Mouse (Mus musculus): ENCODE measurements around the gene Siah1b.

The Siah1b gene

DNA sequence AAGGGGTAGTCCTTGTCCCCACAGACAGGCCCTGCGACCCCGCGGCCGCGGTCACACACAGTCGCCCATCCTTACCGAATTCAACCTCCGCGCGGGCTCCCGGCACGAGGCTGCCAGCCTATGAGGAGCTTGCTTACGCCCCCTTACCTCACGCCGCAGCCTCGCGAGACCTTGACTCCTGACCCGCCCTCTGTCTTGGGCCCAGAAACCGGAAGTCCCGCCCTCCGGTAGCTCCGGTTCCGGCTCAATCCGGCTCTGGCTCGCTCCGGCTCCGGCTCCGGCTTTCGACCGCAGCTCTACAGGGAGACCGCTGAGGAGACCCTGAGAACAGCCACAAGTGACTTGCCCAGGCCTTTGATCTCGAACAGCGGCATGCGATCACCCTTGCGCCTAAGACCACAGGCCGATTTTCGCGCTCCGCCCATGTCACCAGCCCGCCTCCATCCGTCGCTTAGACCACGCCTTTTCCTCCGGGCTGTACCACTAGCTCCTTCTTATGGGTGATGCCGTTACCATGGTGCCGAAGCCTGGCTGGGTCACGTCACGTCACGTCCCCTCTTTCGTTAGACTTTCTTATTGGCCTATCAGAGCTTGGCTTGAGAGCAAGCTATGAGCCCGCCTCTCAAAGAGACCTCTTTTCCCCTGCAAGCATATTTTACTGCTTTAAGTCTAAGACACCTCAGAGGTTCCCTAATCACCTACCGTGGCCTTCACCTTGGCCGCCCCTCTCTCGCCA lies at the start of gene Siah1b:
Siah1b (minus strand) TSS at position 454 of the 736 bp plus-strand sequence.
- peak; percentile 96 for DNase-seq (ENCODE audit: low read depth, low spot score)

DNA sequence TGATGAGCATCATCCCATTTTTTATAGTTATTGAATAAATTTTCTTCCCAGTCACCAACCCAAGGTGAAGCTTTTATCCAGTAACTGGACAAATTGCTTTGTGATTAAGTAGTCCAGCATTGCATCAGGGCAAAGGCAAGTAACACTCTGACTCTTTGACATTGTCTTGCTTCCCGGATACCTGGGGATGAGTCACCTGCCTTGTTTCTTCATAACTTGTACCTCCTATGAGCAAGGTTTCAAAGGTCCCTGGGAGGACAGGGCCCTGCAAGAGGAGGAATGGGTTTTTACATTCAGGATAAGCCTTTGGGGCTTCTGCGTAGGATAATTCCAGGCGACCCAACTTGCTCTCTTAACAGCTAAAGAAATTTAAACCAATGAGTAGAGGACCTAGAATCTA lies 47.6 kb upstream of the Siah1b start:
- DNase-seq (ENCODE audit: low read depth, low spot score) = no peak

DNA sequence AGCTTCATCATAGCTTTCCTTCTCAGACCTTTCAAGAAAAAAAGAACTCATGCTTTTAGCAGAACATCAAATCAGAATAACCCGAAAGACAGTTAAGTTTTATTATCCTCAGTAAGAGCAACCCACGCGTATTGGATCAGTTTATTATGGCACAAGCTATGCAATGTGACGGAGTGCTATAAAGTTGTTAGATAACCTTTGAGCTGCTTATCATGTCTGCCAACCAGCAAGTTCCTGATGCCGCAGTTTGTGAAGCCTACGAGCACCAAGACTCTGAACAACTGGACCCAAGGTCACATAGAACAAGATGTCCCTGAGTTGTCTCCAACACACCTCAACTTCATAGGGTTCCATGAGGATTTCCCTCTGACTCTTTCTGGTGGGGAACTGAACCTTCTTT lies 37.5 kb upstream of the Siah1b start:
- DNase-seq (ENCODE audit: low read depth, low spot score) = no peak

DNA sequence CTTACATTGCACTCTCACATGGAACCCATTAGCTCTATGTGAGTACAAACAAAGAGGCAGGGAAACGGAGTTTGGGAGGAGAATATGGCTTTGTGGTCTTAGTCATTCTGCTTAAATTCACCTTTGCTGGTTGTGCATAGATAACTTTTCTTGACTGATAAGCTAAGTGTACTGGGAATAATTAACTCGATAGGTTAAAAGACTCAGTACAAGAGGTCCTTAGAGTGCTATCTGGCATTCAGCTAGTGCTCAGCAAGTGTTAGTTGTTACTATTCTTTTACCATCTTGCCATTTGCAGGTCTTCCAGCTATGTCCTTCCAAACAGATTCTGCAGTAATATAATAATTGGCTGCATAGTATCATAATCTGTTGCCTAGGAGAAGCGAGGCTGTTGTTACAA lies 34.9 kb upstream of the Siah1b start:
- no peak for DNase-seq (ENCODE audit: low read depth, low spot score)

DNA sequence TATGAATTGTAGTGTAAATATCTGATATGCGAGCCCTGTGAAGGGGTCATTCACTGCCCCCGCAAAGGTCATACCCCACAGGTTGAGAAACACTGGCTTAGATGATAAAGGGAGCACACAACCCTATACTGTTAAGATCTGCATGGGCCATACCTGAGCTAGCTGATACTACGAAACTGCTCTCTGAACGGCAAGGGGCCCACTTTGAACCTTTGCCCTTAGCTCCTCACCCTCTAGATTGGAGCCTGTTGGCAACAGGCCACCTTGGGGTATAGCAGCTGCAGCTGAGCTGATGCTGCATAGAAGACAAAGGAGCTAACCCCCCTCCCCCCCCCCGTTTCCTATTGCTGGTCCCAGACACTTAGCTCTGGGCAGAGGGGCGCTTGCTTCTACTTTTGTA lies 26.4 kb upstream of the Siah1b start:
- DNase-seq (ENCODE audit: low read depth, low spot score) = no peak

DNA sequence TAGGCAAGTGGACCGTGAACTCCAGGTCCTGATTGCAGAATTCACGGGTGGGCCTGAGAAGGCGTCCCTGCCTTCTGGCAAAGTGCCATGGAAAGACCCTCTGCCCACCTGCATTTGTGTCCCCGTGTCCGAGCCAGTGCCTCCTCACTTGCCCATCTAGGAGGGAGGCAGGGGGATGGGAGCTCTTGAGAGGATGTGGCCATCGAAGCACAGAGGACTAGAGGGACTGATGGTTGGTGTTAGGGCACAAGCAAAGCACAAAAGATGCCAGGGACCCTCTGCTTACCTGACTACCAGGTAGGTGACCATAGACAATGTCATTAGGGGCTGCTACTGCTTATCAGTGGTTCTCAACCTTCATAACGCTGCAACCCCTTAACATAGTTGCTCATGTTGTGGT lies 25.9 kb upstream of the Siah1b start:
- no peak for DNase-seq (ENCODE audit: low read depth, low spot score)

DNA sequence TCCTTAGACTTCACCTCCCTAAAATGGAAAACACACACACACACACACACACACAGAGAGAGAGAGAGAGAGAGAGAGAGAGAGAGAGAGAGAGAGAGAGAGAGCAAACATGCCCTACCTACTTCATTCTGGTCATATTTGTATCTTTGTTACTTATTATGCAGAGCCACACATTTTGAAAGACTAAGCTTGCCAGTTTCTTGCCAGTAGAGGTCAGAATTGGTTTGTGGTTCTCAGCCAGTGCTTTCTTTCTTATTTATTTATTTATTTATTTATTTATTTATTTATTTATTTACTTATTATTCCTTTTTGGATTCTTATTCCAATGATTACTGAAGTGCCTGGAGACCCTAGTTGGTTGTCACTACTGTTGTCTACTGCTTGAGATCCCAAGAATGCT lies 25.2 kb upstream of the Siah1b start:
- DNase-seq (ENCODE audit: low read depth, low spot score) = no peak

DNA sequence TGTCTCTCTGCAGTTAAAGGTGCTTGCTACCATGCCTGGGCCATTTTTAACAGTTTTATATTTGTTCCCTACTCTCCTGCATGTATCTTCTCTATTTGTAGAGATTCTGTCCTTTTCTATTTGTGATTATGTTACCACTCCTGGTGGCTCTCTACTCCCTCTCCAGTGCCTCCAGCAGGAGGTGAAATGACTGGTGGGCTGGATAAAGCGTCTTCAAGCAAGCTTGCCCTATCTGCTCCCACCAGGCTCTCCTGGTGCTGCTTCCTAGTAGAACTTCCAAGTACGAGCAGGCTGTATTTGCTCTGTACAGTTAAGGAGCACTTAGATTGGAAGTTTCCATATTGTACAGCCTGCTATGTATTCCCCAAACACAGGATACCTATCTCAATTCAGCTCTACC lies 19.5 kb upstream of the Siah1b start:
- DNase-seq (ENCODE audit: low read depth, low spot score) = no peak

DNA sequence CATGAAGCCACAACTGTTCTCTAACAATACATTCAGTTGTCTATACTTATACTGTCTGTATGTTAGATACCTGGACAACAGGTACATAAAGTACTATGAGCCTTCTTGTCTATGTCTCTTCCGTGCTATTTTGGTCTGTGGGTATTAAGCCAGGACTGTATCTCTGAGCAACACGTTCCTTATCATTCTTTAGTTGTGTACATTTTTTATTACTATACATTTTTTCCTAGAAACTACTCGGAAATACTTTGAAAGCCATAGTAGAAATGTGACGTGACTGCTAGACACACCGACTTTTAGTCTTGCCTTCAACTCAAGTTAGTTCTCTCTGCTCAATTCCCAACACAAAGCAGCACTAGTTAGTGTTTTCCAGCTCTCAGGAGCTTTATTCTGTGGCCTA lies 17.1 kb upstream of the Siah1b start:
- no peak for DNase-seq (ENCODE audit: low read depth, low spot score)

DNA sequence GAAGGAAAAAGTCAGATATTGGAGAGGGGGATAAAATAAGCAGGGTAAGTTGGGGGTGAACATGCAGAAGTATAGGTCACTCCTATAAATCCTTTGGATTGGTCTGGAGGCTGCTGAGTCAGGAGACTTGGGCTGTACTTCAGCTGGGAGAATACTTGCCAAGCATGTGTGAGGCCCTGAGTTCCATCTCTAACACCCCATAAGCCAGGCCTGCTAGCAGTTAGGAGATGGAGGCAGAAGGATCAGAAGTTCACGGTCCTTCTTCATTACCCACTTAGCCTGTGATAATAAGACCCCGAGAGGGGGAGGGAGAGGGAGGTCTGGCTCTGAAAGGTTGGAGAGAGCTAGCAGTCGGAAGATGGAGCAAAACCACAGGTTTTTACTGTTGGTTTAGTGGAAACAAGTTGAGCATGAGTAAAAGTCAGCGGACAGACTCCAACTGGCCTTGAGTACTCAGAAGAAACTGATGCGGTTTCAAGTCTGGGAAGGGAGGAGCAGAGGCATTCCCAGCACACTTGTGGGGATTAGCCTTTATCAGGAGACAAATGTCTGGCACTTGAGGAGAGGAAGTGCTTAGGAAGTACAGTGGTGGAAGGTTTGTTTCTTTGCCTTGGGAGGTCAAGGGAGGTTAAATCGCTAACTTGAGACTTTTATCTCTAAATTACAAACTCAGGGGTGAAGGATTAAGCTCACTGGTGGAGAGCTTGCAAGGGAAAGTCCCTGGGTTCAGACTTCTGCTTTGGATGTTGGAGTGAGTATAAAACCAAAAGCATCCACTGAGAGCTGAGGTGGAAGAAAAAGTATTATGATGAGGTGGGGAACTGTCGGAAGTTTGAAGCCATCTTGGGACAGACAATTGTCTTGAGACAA lies 16.2 kb upstream of the Siah1b start:
- no peak for DNase-seq (ENCODE audit: low read depth, low spot score)

DNA sequence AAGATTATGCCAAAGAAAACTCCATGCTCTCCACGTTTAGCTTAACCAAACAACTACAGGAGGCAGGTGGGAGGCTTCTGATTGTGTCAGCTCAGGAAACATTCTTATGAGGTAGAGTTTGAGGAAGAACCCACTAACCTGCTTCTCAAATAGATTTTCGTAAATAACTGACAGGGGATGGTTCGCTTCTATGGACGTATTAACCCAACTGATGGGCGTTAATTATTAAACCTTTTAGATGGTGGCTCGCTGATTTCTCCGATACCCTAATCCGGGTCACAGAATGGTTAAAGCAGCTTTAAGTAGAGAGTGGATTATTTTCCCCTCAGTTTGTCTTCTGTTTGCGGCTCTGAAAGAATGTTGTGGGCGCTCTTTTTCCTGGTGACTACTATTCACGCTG lies 13.6 kb upstream of the Siah1b start:
- DNase-seq (ENCODE audit: low read depth, low spot score) = no peak

DNA sequence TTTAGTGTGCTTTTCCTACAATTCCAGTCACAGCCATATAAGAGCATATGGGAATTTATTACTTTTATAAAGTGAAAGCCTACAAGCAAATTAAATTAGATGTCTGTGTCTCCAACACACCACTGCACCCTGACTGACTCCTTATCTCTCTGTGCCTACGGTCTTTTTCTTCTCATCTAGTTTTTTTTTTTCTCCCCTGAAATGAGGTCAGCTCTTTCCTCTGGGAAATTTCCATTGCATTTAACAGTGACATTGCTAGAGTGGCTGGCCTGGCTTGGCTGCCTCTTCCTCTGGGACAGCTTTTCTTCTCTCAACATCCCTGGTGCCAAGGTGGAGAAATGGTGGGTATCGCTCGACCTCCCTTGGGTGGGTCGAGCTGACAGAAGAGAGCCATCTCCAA lies 12.3 kb upstream of the Siah1b start, which contains the start of gene Cltrn:
Cltrn (plus strand) TSS at position 249 of the 400 bp plus-strand sequence.
- no peak for DNase-seq (ENCODE audit: low read depth, low spot score)

DNA sequence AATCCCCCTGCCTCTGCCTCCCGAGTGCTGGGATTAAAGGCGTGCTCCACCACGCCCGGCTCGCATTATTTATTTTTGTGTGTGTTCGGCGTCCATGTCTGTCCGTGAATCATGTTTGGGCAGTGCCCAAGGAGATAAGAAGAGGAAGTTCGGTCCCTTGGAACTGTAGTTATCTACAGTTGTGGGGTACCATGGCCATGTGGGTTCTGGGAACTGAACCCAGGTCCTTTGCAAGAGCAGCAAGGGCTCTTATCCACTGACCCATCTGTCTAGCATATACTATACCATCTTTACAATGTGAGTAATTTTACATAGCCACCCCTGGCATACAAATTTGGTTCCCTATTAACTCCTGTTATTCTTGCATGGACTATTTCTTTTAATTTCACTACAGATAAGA lies 5.7 kb upstream of the Siah1b start:
- DNase-seq (ENCODE audit: low read depth, low spot score) = no peak

DNA sequence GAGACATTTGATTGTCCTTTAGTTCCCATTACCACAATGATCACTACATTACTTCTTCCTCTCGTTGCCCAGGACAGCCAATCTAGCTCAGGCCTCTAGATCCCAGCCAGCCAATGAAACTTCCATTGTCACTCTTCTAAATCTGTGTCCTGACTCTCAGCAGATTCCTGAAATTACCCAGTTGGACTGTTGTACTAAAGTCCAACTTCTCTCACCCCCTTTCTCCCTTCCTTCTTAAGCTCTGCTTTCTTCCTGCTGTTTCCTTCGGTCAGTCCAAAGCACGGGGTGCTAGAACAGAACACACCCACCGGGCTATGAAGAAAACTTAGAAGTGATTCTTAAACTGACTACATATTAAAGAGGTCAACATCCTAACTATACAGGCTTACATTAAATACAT lies 7.3 kb downstream of the Siah1b start:
- no peak for DNase-seq (ENCODE audit: low read depth, low spot score)

DNA sequence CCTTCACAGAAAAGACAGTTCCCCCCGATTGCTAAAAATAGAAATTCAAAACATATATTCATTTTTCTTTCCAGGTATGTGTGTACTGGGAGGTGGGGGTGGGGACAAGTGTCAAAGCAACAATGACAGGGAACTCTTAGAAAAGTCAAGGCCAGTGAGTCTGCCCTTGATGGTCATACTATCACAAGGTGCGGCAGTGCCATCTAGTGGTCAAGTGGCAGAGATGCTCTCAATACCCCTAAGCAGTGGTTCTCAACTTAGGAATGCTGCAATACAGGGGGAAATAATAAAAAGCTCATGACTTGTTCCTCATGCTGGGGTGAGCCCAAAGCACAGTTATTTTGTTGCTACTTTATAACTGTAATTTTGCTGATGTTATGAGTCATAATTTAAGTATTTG lies 10.1 kb downstream of the Siah1b start:
- DNase-seq (ENCODE audit: low read depth, low spot score) = peak; percentile 85

DNA sequence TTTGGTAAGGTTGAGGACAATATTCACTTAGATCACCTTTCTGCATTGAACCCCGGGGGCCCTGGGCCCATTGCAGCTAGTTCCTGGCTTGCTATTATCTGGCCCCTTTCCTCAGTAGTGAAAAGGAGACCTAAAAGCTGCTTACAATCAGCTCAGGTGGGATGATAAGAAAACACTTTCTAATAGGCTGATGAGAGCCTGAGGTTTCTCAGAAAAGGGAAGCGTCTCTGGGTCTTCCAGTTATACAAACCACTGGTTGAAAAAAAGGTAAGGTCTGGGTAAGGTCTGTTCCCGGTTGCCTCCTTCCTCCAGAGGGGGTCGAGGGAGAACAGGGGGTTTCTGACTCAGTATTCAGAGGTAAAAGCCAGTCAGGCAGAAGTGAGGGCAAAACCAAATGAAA lies 17.2 kb downstream of the Siah1b start:
- no peak for DNase-seq (ENCODE audit: low read depth, low spot score)

DNA sequence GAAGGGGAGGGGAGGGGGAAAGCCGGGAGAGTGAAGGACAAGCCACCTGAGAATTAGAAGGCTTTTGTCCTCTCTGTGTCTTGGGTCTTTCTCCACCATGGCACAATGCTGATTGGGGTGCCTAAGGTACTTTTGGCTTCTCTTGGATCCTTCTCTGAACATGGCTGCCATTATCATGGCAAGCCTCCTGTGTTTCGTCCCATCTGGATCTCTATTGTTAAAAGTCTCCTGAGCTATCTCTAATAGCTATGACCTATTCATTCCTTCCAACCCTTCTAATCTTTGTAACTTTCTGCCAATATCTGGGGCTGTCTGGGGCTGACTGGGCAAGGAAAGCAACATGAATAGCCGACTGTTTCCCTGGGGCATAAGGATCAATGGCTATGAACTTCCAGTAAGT lies 17.8 kb downstream of the Siah1b start:
- no peak for DNase-seq (ENCODE audit: low read depth, low spot score)

DNA sequence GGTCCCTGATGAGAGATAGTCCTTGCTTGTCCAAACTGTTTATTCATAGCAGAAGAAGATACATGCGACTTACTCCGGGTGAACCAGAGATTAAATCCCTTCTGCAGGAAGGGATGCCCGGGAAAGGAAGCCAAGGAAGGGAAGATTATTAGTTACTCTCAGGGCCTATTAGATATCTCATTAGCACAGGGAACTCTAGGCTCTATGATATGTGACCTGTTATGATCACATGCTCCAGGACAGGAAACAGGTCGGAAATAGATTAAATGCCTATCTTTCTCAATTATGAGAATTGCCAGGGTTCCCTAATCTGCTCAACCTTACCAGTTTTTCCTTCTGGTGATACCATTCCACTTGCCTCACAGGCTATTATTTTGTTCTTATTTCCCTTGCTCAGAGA lies 20.6 kb downstream of the Siah1b start:
- DNase-seq (ENCODE audit: low read depth, low spot score) = no peak

DNA sequence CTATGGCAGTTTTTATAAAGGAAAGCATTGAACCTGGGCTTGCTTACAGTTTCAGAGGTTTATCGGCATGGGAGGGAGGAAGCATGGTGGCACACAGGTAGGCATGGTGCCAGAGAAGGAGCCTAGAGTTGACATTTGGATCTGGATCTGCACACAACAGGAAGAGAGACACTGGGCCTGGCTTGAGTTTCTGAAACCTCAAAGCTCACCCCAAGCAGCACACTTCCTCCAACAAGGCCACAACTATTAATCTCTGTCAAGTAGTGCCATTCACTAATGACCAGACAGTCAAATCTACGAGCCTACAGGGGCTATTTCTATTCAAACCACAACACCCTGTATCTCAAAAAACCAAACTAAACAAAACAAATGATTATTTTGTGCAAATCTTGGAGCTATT lies 29.6 kb downstream of the Siah1b start:
- DNase-seq (ENCODE audit: low read depth, low spot score) = no peak

DNA sequence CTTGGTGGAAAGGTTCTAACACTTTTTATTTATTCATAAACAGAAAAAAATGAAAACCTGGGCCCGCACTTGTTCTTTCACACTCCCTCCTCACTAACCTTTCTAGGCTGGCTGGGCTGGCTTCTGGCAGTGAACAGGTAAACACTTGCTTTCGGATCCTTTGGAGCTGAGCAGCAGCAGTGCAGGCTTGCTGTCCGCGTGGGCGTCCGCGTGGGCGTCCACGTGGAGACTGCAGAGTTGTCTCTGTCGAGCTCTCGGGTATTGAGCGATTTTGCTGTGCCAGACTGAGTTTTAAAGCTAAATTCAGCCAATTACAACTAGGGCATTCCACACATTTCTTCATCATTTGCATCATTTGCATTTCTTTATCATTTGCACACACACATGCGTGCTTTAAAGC lies 34.2 kb downstream of the Siah1b start:
- no peak for DNase-seq (ENCODE audit: low read depth, low spot score)

DNA sequence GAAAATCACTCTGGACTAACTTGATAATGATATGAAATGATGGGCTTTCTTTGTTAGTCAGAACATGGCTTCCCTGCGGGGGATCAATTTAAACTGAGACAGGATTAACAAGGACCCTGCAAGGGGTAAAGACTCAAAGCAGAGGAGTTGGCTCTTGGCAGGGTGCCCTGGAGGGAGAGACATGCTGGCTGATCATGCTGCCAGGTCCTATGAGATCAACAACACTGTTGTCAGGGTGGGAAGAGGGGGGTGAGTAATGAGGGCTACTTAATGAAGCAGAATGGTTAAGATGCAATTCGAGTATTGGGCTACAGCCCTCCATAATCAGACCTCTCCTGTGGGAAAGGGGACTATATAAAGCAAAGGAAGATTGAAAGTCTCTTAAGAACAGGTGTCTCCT lies 37.4 kb downstream of the Siah1b start:
- DNase-seq (ENCODE audit: low read depth, low spot score) = no peak

DNA sequence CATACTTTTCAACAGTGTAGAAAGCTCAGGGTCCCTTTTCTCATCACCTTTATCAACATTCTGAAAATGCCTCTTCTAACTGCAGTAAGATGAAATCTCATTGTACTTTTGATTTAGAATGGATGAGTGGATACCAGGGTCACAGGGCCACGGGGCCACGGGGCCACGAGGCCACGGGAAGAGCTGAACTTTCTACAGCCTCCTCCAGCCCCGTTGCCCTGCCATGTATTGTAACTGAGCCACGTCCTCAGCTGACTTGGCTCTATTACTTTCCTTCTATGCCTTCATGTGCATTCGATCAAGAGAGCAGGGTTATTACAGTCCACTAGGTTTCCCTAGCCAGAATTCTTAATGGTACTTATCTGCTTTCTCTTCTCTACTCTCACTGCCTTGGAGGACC lies 40.4 kb downstream of the Siah1b start:
- DNase-seq (ENCODE audit: low read depth, low spot score) = no peak

DNA sequence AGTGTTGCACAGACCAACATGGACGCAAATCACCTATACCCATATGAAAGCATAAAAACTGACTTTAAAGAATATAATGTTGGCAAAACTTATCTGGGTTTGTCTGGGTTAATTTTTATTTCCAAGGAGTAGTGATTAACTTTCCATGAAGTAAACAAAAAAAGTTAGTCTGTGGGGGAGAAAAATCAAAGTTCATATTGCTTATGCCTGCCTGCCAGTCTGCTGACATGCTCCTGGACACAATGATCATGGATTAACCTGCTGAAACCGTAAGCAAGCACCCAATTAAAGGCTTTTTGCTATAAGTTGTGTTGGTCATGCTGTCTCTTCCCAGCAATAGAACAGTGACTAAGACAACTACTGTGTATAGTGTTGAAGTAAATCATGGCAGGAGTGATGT lies 40.9 kb downstream of the Siah1b start:
- no peak for DNase-seq (ENCODE audit: low read depth, low spot score)
